Mouse (Mus musculus) CH12.LX (cell line): ENCODE results near the gene Tdp1. TPM values are rescaled to one million over a fixed set of nuclear protein-coding genes. Genes with fewer than 3 reads are reported as not detected.
A peak's percentile ranks its signal among the peaks of the same experiment; 100 is the strongest.

Experiments used
- DNase-seq: peaks from one replicate; pipeline ENCODE4 v3.0.0-alpha.2; 2013; ENCODE audit errors: extremely low read depth
- H3K27ac ChIP-seq: 2 replicates; pipeline ENCODE4 v1.5.1; 2012; ENCODE audit warnings: low read depth, mild to moderate bottlenecking, control low read depth, moderate library complexity; ENCODE audit not compliant: insufficient read depth
- H3K27me3 ChIP-seq: replicated peaks from 2 replicates; pipeline ENCODE3; 2012; ENCODE audit warnings: inconsistent platforms
- H3K36me3 ChIP-seq, 2 experiments: replicated peaks in 1 of 2; 2 replicates each; pipeline versions ENCODE3 to v1.6.1; 2012; ENCODE audit warnings: inconsistent platforms in 1 of 2, low read length in 1 of 2, mild to moderate bottlenecking in 1 of 2, mixed read lengths in 1 of 2, moderate library complexity in 1 of 2; ENCODE audit not compliant: control insufficient read depth in 1 of 2, insufficient read depth in 1 of 2
- H3K4me1 ChIP-seq, 2 experiments: 2 replicates each; pipeline ENCODE4 v1.6.1; 2012; ENCODE audit warnings: inconsistent platforms in 1 of 2, moderate library complexity in 1 of 2; ENCODE audit not compliant: insufficient read depth in 2 of 2, control insufficient read depth in 1 of 2
- H3K4me2 ChIP-seq: 2 replicates; pipeline ENCODE4 v1.6.1; 2012; ENCODE audit warnings: low read depth, mild to moderate bottlenecking, control low read depth; ENCODE audit not compliant: poor library complexity, insufficient read depth, severe bottlenecking
- H3K4me3 ChIP-seq, 3 experiments: fragments of 150-350 bp in 1 of 3; sonication (generic) in 1 of 3; replicated peaks in 1 of 3; 2 replicates each; pipeline versions ENCODE3 to v1.5.1; 2011 to 2012; ENCODE audit warnings: low read depth in 2 of 3, low read length in 2 of 3, mild to moderate bottlenecking in 2 of 3, moderate library complexity in 2 of 3, control low read depth in 1 of 3, improper control_type of control experiment in 1 of 3, inconsistent platforms in 1 of 3, mixed read lengths in 1 of 3; ENCODE audit not compliant: poor library complexity in 1 of 3
- H3K79me2 ChIP-seq: replicated peaks from 2 replicates; pipeline ENCODE4 v1.6.1; 2012; ENCODE audit warnings: mild to moderate bottlenecking, moderate library complexity; ENCODE audit not compliant: control insufficient read depth, poor library complexity, insufficient read depth, severe bottlenecking; ENCODE audit errors: extremely low read depth
- H3K9ac ChIP-seq: 2 replicates; pipeline ENCODE4 v1.6.1; 2012; ENCODE audit warnings: low read depth, mild to moderate bottlenecking, control low read depth, moderate library complexity; ENCODE audit not compliant: insufficient read depth
- H3K9me3 ChIP-seq: replicated peaks from 2 replicates; pipeline ENCODE3; 2012; ENCODE audit warnings: low read length, inconsistent platforms, mixed read lengths
- BHLHE40 ChIP-seq: IDR thresholded peaks from 2 replicates; pipeline ENCODE4 v1.6.1; 2011; ENCODE audit warnings: mild to moderate bottlenecking, low read depth, low read length, improper control_type of control experiment
- CHD1 ChIP-seq: IDR thresholded peaks from 2 replicates; pipeline ENCODE4 v1.6.1; 2012; ENCODE audit warnings: low read depth, low read length, improper control_type of control experiment, inconsistent platforms
- CHD2 ChIP-seq: IDR thresholded peaks from 2 replicates; pipeline ENCODE4 v1.6.1; 2011; ENCODE audit warnings: low read length, improper control_type of control experiment
- CTCF ChIP-seq, 2 experiments: IDR thresholded peaks in 1 of 2; conservative IDR thresholded peaks in 1 of 2; 2 replicates each; pipeline ENCODE4 v1.5.1; 2011 to 2012; ENCODE audit warnings: low read depth in 2 of 2, low read length in 2 of 2, improper control_type of control experiment in 1 of 2, inconsistent platforms in 1 of 2, mild to moderate bottlenecking in 1 of 2, moderate library complexity in 1 of 2
- KAT2A ChIP-seq: IDR thresholded peaks from 2 replicates; pipeline ENCODE4 v1.6.1; 2012; ENCODE audit warnings: low read length, improper control_type of control experiment, inconsistent platforms; ENCODE audit not compliant: insufficient replicate concordance
- MAX ChIP-seq: IDR thresholded peaks from 2 replicates; pipeline ENCODE4 v1.6.1; 2011; ENCODE audit warnings: low read length, improper control_type of control experiment
- MEF2A ChIP-seq: IDR thresholded peaks from 2 replicates; pipeline ENCODE4 v1.6.1; 2014; ENCODE audit warnings: low read depth, mild to moderate bottlenecking, inconsistent platforms, low read length, improper control_type of control experiment, borderline replicate concordance
- MXI1 ChIP-seq: IDR thresholded peaks from 2 replicates; pipeline ENCODE4 v1.6.1; 2011; ENCODE audit warnings: mild to moderate bottlenecking, low read depth, low read length, improper control_type of control experiment
- MYC ChIP-seq: IDR thresholded peaks from 2 replicates; pipeline ENCODE4 v1.6.1; 2011; ENCODE audit warnings: low read depth, mild to moderate bottlenecking, improper control_type of control experiment, low read length
- NELFE ChIP-seq: IDR thresholded peaks from 2 replicates; pipeline ENCODE4 v1.6.1; 2011; ENCODE audit warnings: low read depth, low read length, improper control_type of control experiment
- NRF1 ChIP-seq: IDR thresholded peaks from 2 replicates; pipeline ENCODE4 v1.6.1; 2014; ENCODE audit warnings: low read depth, mild to moderate bottlenecking, inconsistent platforms, low read length, improper control_type of control experiment, moderate library complexity
- PAX5 ChIP-seq: IDR thresholded peaks from 2 replicates; pipeline ENCODE4 v1.6.1; 2012; ENCODE audit warnings: low read length, inconsistent platforms, mixed read lengths
- RAD21 ChIP-seq: IDR thresholded peaks from 2 replicates; pipeline ENCODE4 v1.6.1; 2011; ENCODE audit warnings: low read depth, mild to moderate bottlenecking, low read length, improper control_type of control experiment, moderate library complexity
- SMC3 ChIP-seq: IDR thresholded peaks from 2 replicates; pipeline ENCODE4 v1.6.1; 2011; ENCODE audit warnings: low read depth, low read length, improper control_type of control experiment
- TCF12 ChIP-seq: IDR thresholded peaks from 2 replicates; pipeline ENCODE4 v1.6.1; 2014; ENCODE audit warnings: low read depth, mild to moderate bottlenecking, inconsistent platforms, low read length, improper control_type of control experiment
- USF1 ChIP-seq: IDR thresholded peaks from 2 replicates; pipeline ENCODE4 v1.6.1; 2014; ENCODE audit warnings: low read depth, mild to moderate bottlenecking, inconsistent platforms, low read length, improper control_type of control experiment
- USF2 ChIP-seq: conservative IDR thresholded peaks from 2 replicates; pipeline ENCODE4 v1.6.1; 2011; ENCODE audit warnings: low read depth, low read length, improper control_type of control experiment
- dilution Hi-C: fragments of 300-500 bp; cut with MboI; formaldehyde crosslinking; loops from 2 replicates; pipeline ENCODE4 v1.14.3; 2020; ENCODE audit warnings: low sequenced_read_pairs; ENCODE audit not compliant: extremely low pct_unique_long_range_greater_than_20kb, extremely low pct_ligation_motif_present
- in situ Hi-C: fragments of 300-500 bp; cut with MboI; formaldehyde crosslinking; loops from 3 replicates; pipeline ENCODE4 v1.14.3; 2019; ENCODE audit warnings: low sequenced_read_pairs, low pct_ligation_motif_present, low pct_unique_long_range_greater_than_20kb, mixed read lengths
- polyA plus RNA-seq: library from polyadenylated mRNA; unstranded; fragments of >175 nt; gene quantifications from 2 replicates; pipeline ENCODE4 v1.2.1, GENCODE M21; 2012; ENCODE audit warnings: low read depth; ENCODE audit not compliant: insufficient read length
- total RNA-seq, 2 experiments: library from RNA; depleted of rRNA; stranded (reverse); fragments of 300-350 nt in 1 of 2; fragments of >200 nt in 1 of 2; gene quantifications; 2 replicates each; pipeline ENCODE4 v1.2.3; 2012 to 2014

The Tdp1 gene
- total and polyA plus RNA-seq, 3 experiments: 16.9 to 53.7 (median 27.4) TPM

- in situ Hi-C loops: no loop called here
These were observed 39.4 kb upstream of the Tdp1 start for GRCm38 (mm10) chr12:99844951-99845350.

GRCm38 (mm10) chr12:99849996-99850395 lies 34.3 kb upstream of the Tdp1 start:
- no peak overlapping the region for H3K27ac ChIP-seq
- H3K9ac ChIP-seq: no peak overlapping the region
- H3K4me3 ChIP-seq: no peak overlapping the region
- no peaks in the 10 kb centered on the region for H3K27me3 ChIP-seq
- TF ChIP-seq NRF1 (no peak), SMC3 (peak; percentile 22), USF2 (no peak), PAX5 (no peak), RAD21 (peak; percentile 39), MEF2A (no peak), MYC (0 out of 2 replicates have a peak, but pooled peaks have one; percentile 43), USF1 (no peak), NELFE (no peak), CTCF (conservative IDR thresholded peaks at IDR 0.05 in 1 of 2, IDR thresholded peaks at IDR 0.05 in 1 of 2; ENCODE audit: low read depth in 2 of 2, low read length in 2 of 2) (peak in 1 of 2 experiments; percentile 39; a peak in 2 of 4 replicates), BHLHE40 (0 out of 2 replicates have a peak, but pooled peaks have one; percentile 7), CHD2 (no peak)
- TF ChIP-seq, all 38 proteins: peak for 5
- peaks cover 8 to 49% of the 10 kb centered on the region in 2 experiments for H3K36me3 ChIP-seq
- no peaks in the 10 kb centered on the region for H3K79me2 ChIP-seq
- H3K4me2 ChIP-seq: no peak overlapping the region
- H3K4me1 ChIP-seq: peaks cover 7 to 23% of the 10 kb centered on the region in 2 experiments
- DNase-seq: no peak
- in situ Hi-C loops: no loop called here
- dilution Hi-C loops: no loop called here
- no peaks in the 10 kb centered on the region for H3K9me3 ChIP-seq

More at GRCm38 (mm10) chr12:99844951-99845350, 39.4 kb upstream of the Tdp1 start:
- H3K79me2 ChIP-seq: no peaks in the 10 kb centered on the region
- H3K27ac ChIP-seq: no peak overlapping the region
- dilution Hi-C loops: no loop called here
- no peak overlapping the region for H3K9ac ChIP-seq
- no peaks in the 10 kb centered on the region for H3K9me3 ChIP-seq
- TF ChIP-seq TCF12 (no peak), MYC (no peak), KAT2A (no peak), CHD1 (no peak), MAX (no peak), MXI1 (no peak), RAD21 (no peak)
- H3K4me3 ChIP-seq: no peak overlapping the region
- H3K4me2 ChIP-seq: no peak overlapping the region
- peaks cover 7 to 49% of the 10 kb centered on the region in 2 experiments for H3K36me3 ChIP-seq
- DNase-seq: no peak
- H3K4me1 ChIP-seq: peaks cover 7 to 22% of the 10 kb centered on the region in 2 experiments
- no peaks in the 10 kb centered on the region for H3K27me3 ChIP-seq
